Mouse (Mus musculus) spleen, adult 2 months (tissue): Measurements from ENCODE around the gene Slc5a10.

ENCODE experiments used
- CTCF ChIP-seq: fragments of 200-500 bp; IDR thresholded peaks from 2 replicates; pipeline ENCODE4 v1.5.1; 2011; ENCODE audit warnings: mild to moderate bottlenecking, inconsistent platforms; ENCODE audit not compliant: insufficient read depth, insufficient read length, insufficient replicate concordance; ENCODE audit errors: extremely low read depth
- POLR2A ChIP-seq: fragments of 200-500 bp; IDR thresholded peaks from 2 replicates; pipeline ENCODE4 v1.6.1; 2011; ENCODE audit warnings: low read depth, low read length, inconsistent platforms

- no peak for TF ChIP-seq CTCF
- no peak for TF ChIP-seq POLR2A
Measured at GRCm38 (mm10) chr11:61644576-61645326, 75.9 kb downstream of the Slc5a10 start.
